Mouse (Mus musculus): ENCODE results near the gene Ets2.

DNA sequence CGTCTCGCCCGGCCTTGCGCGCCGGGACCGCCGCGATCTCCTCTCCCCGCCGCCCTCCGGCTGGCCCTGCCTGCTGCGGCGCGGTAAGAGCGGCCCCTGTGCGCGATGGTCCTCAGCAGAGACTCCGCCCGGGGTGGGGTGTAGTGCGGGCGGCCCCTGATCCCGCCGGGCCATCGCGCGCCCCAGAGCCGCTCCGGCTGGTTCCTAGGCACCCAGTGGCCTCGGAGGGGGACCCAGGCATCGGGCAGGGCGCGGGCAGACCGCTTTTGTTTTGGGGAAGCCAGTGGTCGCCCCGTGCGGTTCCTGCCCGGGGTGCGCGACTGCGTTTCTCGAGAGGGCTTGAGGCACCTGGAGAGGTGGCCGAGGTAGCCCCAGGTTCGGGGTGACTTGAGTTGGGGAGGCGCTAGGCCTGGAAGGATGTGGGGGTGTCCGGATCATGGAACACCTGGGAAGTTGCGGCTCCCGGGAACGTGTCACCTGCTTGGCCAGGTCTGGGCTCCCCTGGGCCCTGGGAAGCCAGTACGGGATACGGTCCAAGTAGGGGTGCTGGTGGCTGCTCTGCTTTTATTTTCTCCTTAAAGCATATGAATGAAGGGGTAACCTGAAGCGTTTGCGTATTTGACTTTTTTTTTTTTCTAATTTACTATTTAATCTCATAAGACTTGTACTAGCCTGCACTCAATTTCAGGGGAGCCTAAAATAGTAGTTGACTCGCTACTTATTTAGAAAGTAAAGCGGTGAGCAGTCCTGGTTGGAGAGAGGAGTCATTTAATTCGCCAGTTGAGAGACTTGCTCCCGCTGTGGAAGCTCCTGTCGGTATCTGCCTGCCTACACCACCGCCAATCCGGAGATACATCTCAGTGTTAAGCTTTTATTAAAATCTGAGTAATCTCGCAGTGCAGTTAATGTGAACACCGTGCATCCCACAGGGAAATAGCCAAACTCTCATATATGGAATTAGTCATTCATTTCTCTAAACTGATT lies 979 bp downstream of the Ets2 start:
- TF ChIP-seq CTCF (IDR thresholded peaks at IDR 0.05; ENCODE audit: extremely low read depth, insufficient read depth, insufficient read length, insufficient replicate concordance) (no peak), POLR2A (IDR thresholded peaks at IDR 0.05; ENCODE audit: low read depth, low read length) (no peak)

Data from spleen, adult 2 months (tissue).